Mouse (Mus musculus) gastrocnemius, postnatal 4 days (tissue): ENCODE data around the gene Cemip2. TPM values are rescaled to one million over a fixed set of nuclear protein-coding genes. Genes with fewer than 3 reads are reported as not detected.

Experiments
- DNase-seq, 2 experiments: peaks; one replicate each; pipeline ENCODE4 v3.0.0; 2021 to 2022; ENCODE audit warnings: low spot score in 2 of 2, mixed read lengths in 2 of 2
- total RNA-seq, 2 experiments: library from RNA; stranded (reverse); gene quantifications; 2 replicates each; pipeline ENCODE4 v1.2.3; 2021

Cemip2 gene
- total RNA-seq, 2 experiments from 2014 or later = 19.8 to 22.5 TPM

GRCm38 (mm10) chr19:21810135-21810534 is 32.0 kb downstream of the Cemip2 start:
- no peak for DNase-seq

- no peak for DNase-seq
Observed at GRCm38 (mm10) chr19:21813560-21813959, 35.4 kb downstream of the Cemip2 start.

- no peak for DNase-seq
Observed at GRCm38 (mm10) chr19:21814433-21815020, 36.4 kb downstream of the Cemip2 start.

- no peak for DNase-seq
Observed at GRCm38 (mm10) chr19:21816260-21816659, 38.1 kb downstream of the Cemip2 start.

GRCm38 (mm10) chr19:21818021-21818725 is 40.0 kb downstream of the Cemip2 start:
- DNase-seq = no peak

- DNase-seq = no peak
Observed at GRCm38 (mm10) chr19:21819585-21819984, 41.4 kb downstream of the Cemip2 start.

GRCm38 (mm10) chr19:21820126-21820525 is 42.0 kb downstream of the Cemip2 start:
- no peak for DNase-seq

- DNase-seq = no peak
Observed at GRCm38 (mm10) chr19:21821877-21822276, 43.7 kb downstream of the Cemip2 start.

GRCm38 (mm10) chr19:21824146-21824545 is 46.0 kb downstream of the Cemip2 start:
- no peak for DNase-seq

GRCm38 (mm10) chr19:21825128-21825885 is 47.2 kb downstream of the Cemip2 start:
- no peak for DNase-seq

- DNase-seq = no peak
Observed at GRCm38 (mm10) chr19:21833416-21833992, 55.4 kb downstream of the Cemip2 start.

GRCm38 (mm10) chr19:21834952-21835351 is 56.8 kb downstream of the Cemip2 start:
- no peak for DNase-seq

GRCm38 (mm10) chr19:21850721-21851120 is 72.6 kb downstream of the Cemip2 start:
- DNase-seq = no peak

- DNase-seq = no peak
Observed at GRCm38 (mm10) chr19:21854526-21855228, 76.5 kb downstream of the Cemip2 start.

GRCm38 (mm10) chr19:21855421-21856128 is 77.4 kb downstream of the Cemip2 start:
- DNase-seq = no peak

- no peak for DNase-seq
Observed at GRCm38 (mm10) chr19:21858846-21859521, 80.8 kb downstream of the Cemip2 start.

GRCm38 (mm10) chr19:21860132-21860531 is 82.0 kb downstream of the Cemip2 start:
- no peak for DNase-seq

GRCm38 (mm10) chr19:21860894-21861293 is 82.8 kb downstream of the Cemip2 start:
- no peak for DNase-seq

GRCm38 (mm10) chr19:21862289-21862990 is 84.3 kb downstream of the Cemip2 start:
- no peak for DNase-seq
